Mouse (Mus musculus) bone marrow macrophage, adult 2 months (primary cell): ENCODE results near the gene Man1a. TPM values are rescaled to one million over a fixed set of nuclear protein-coding genes. Genes with fewer than 3 reads are reported as not detected.

ENCODE experiments used
- H3K27ac ChIP-seq: 2 replicates; pipeline ENCODE4 v1.5.1; 2012; ENCODE audit warnings: low read depth, low read length; ENCODE audit not compliant: insufficient read depth
- H3K4me1 ChIP-seq: 2 replicates; pipeline ENCODE4 v1.6.1; 2012; ENCODE audit warnings: low read length; ENCODE audit not compliant: control insufficient read depth, insufficient read depth
- H3K4me3 ChIP-seq: 2 replicates; pipeline ENCODE4 v1.5.1; 2012; ENCODE audit warnings: mild to moderate bottlenecking, low read length, moderate library complexity; ENCODE audit not compliant: insufficient read depth
- CTCF ChIP-seq: IDR thresholded peaks from 2 replicates; pipeline ENCODE4 v1.5.1; 2012; ENCODE audit warnings: low read depth, mild to moderate bottlenecking, low read length, moderate library complexity
- POLR2A ChIP-seq: IDR thresholded peaks from 2 replicates; pipeline ENCODE4 v1.6.1; 2012; ENCODE audit warnings: mild to moderate bottlenecking, low read depth, low read length, borderline replicate concordance
- polyA plus RNA-seq: library from polyadenylated mRNA; stranded (reverse); fragments of >200 nt; gene quantifications from 2 replicates; pipeline ENCODE4 v1.2.4, GENCODE M21; 2012; ENCODE audit not compliant: missing spikeins, insufficient read depth, insufficient read length

Man1a gene
- polyA plus RNA-seq, 1 experiment = 127 TPM

GRCm38 (mm10) chr10:54085073-54085472, 8.7 kb upstream of the Man1a start:
- Histone ChIP-seq H3K4me1 (no peaks in the 10 kb centered on the region), H3K27ac (no peak overlapping the region), H3K4me3 (no peak overlapping the region)
- TF ChIP-seq CTCF (no peak), POLR2A (no peak)

GRCm38 (mm10) chr10:54077005-54077404, 596 bp upstream of the Man1a start:
- no peak overlapping the region for H3K27ac ChIP-seq
- no peak for TF ChIP-seq POLR2A
- no peak for TF ChIP-seq CTCF
- no peak overlapping the region for H3K4me3 ChIP-seq
- H3K4me1 ChIP-seq = peaks cover 21% of the 10 kb centered on the region

GRCm38 (mm10) chr10:54075441-54076010, 883 bp downstream of the Man1a start:
- TF ChIP-seq CTCF (no peak), POLR2A (peak; percentile 82; the same call in 1 of the 2 replicates)
- H3K4me3 ChIP-seq = peak overlapping the region; percentile 92
- H3K4me1 ChIP-seq = peaks cover 21% of the 10 kb centered on the region
- H3K27ac ChIP-seq = peak overlapping the region; percentile 34

GRCm38 (mm10) chr10:54074609-54075421, 1.6 kb downstream of the Man1a start:
- Histone ChIP-seq H3K4me1 (peaks cover 21% of the 10 kb centered on the region), H3K4me3 (peak overlapping the region; percentile 92), H3K27ac (no peak overlapping the region)
- TF ChIP-seq CTCF = no peak
- no peak for TF ChIP-seq POLR2A

- H3K4me1 ChIP-seq = peaks cover 21% of the 10 kb centered on the region
- no peak overlapping the region for H3K27ac ChIP-seq
- H3K4me3 ChIP-seq = peak overlapping the region; percentile 92
- TF ChIP-seq CTCF = no peak
- TF ChIP-seq POLR2A = no peak
Measured at GRCm38 (mm10) chr10:54074247-54074608, 2.2 kb downstream of the Man1a start.

- Histone ChIP-seq H3K4me3 (peak overlapping the region; percentile 92), H3K27ac (no peak overlapping the region), H3K4me1 (peaks cover 21% of the 10 kb centered on the region)
- no peak for TF ChIP-seq CTCF
- no peak for TF ChIP-seq POLR2A
Measured at GRCm38 (mm10) chr10:54073641-54074203, 2.7 kb downstream of the Man1a start.

- Histone ChIP-seq H3K4me3 (no peak overlapping the region; the same call in 1 of the 2 replicates), H3K4me1 (peaks cover 21% of the 10 kb centered on the region), H3K27ac (no peak overlapping the region)
- TF ChIP-seq POLR2A (no peak), CTCF (no peak)
Measured at GRCm38 (mm10) chr10:54072336-54072735, 4.1 kb downstream of the Man1a start.

- TF ChIP-seq CTCF (no peak), POLR2A (no peak)
- Histone ChIP-seq H3K4me1 (peaks cover 16% of the 10 kb centered on the region), H3K27ac (no peak overlapping the region), H3K4me3 (no peak overlapping the region)
Measured at GRCm38 (mm10) chr10:54070496-54070895, 5.9 kb downstream of the Man1a start.

- H3K4me3 ChIP-seq = no peak overlapping the region
- peaks cover 16% of the 10 kb centered on the region for H3K4me1 ChIP-seq
- no peak overlapping the region for H3K27ac ChIP-seq
- no peak for TF ChIP-seq POLR2A
- TF ChIP-seq CTCF = no peak
Measured at GRCm38 (mm10) chr10:54069412-54069811, 7.0 kb downstream of the Man1a start.

- TF ChIP-seq CTCF = no peak
- no peak for TF ChIP-seq POLR2A
- Histone ChIP-seq H3K27ac (no peak overlapping the region), H3K4me3 (no peak overlapping the region), H3K4me1 (peaks cover 4% of the 10 kb centered on the region)
Measured at GRCm38 (mm10) chr10:54066683-54067082, 9.7 kb downstream of the Man1a start.

GRCm38 (mm10) chr10:54063551-54064260, 12.7 kb downstream of the Man1a start:
- H3K4me3 ChIP-seq = no peak overlapping the region
- H3K4me1 ChIP-seq = peaks cover 20% of the 10 kb centered on the region
- H3K27ac ChIP-seq = no peak overlapping the region
- no peak for TF ChIP-seq POLR2A
- no peak for TF ChIP-seq CTCF
